Mouse (Mus musculus) erythroblast, embryonic 14.5 days (primary cell): ENCODE measurements at regions not wholly inside any gene's neighbourhood (a gene's known extent, or its start where the extent isn't known, plus 50 kb on each side); places are given as distances from the start of the nearest gene placed in this dataset.
"Not testable (repeated sequence)": the region's sequence is repeated elsewhere in the genome, so short reads cannot be mapped to it uniquely, and the experiment has no call there.

Experiments
- GATA1 ChIP-seq: IDR thresholded peaks from 2 replicates; pipeline ENCODE4 v1.6.1; 2012; ENCODE audit warnings: low read length, inconsistent platforms, mixed read lengths
- TAL1 ChIP-seq: IDR thresholded peaks from 3 replicates; pipeline ENCODE4 v1.6.1; 2012; ENCODE audit warnings: low read length, inconsistent platforms, mixed read lengths

DNA sequence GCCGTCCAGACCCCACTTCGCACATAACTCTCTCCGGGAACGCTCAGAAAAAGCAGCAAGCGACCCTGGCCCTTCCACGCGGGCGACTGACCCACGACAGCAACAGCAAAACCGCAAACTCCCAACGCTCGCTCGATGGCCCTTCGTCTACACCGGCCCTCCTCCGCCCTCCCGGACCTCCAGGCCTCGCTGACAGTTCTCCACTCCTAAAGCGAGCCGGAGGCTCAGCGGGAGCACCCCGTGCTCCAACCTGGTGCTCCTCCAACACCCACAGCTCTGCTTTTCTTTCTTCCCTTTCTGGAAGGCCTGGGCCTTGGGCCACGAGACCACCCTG lies 56.2 kb upstream of the Ezh2 start:
- TF ChIP-seq GATA1, TAL1: not testable (repeated sequence)
